Mouse (Mus musculus) gastrocnemius, postnatal 36 days (tissue): ENCODE data around the gene Gm10409. TPM values are rescaled to one million over a fixed set of nuclear protein-coding genes. Genes with fewer than 3 reads are reported as not detected.
"Not testable (repeated sequence)": the region's sequence is repeated elsewhere in the genome, so short reads cannot be mapped to it uniquely, and the experiment has no call there.

Source experiments
- DNase-seq, 2 experiments: peaks; one replicate each; pipeline ENCODE4 v3.0.0; 2022
- intact Hi-C: fragments of 180-260 bp; cut with DNase I; formaldehyde crosslinking; loops from one replicate; pipeline ENCODE4 v1.15.1; 2025
- long read RNA-seq, 2 experiments: library from polyadenylated mRNA; stranded (forward); transcript quantifications; one replicate each; pipeline ENCODE4 v2.0.0; 2021
- total RNA-seq, 2 experiments: library from RNA; stranded (reverse); gene quantifications; 2 replicates each; pipeline ENCODE4 v1.2.3; 2021

The Gm10409 gene
- under 1 TPM; 0.17 to 0.18 TPM for total RNA-seq
- long read RNA-seq, experiment 1: 0 reads
- long read RNA-seq, experiment 2: 0 reads

GRCm38 (mm10) chr14:3412314-3412713 lies at the start of gene Gm10409:
Gene Gm10409, plus strand, starts transcription at chr14:3412614.
- DNase-seq, intact Hi-C loops: not testable (repeated sequence)

DNA sequence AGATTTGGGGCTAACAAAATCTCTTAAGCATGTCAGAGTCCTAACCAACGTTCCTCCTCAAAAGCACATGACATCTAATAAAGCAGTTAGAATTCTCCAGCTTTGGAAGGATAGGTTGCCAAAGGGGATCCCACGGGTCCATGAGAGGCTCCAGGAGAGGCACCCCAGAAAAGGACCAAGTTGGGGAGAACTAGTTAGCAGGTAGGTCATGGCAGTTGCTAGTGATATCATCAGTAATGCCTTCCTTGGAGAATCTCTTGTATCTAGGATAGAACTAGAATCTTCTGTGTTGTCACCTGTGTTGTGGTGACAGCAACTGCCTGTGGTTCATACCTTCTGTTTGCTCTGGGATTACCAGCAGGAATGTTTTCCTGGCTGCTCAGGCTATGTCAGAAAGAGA lies 17.6 kb upstream of the Gm10409 start, which contains the start of gene Gm10413:
Gene Gm10413, plus strand, starts transcription at position 301 of the 400 bp plus-strand sequence.
- intact Hi-C loops, DNase-seq: not testable (repeated sequence)

GRCm38 (mm10) chr14:3427803-3428202 lies 15.4 kb downstream of the Gm10409 start, which contains the start of gene Gm3005:
Gene Gm3005, plus strand, starts transcription at chr14:3428103.
- DNase-seq, intact Hi-C loops: not testable (repeated sequence)

- DNase-seq, intact Hi-C loops: not testable (repeated sequence)
Measured at GRCm38 (mm10) chr14:3449079-3449478, 36.7 kb downstream of the Gm10409 start, which contains the start of gene Gm10408. Gene Gm10408, plus strand, starts transcription at chr14:3449379.

Other genes starting within 250 kb of the Gm10409 start
- gene Gm5795, start 224.4 kb upstream of the Gm10409 start, total RNA-seq: not detected
- gene D830030K20Rik, start 204.1 kb upstream of the Gm10409 start, total RNA-seq: under 1 TPM; 0.64 to 0.74 TPM
- under 1 TPM in 1 of 2 experiments, not detected in 1; 0.33 TPM for gene Gm2956, start 80.0 kb upstream of the Gm10409 start, total RNA-seq
- gene Gm10413, start 17.5 kb upstream of the Gm10409 start, total RNA-seq: not detected
- gene Gm3005, start 15.5 kb downstream of the Gm10409 start, total RNA-seq: not detected
- gene Gm10408, start 36.8 kb downstream of the Gm10409 start, total RNA-seq: not detected
- gene Gm3012, start 221.9 kb downstream of the Gm10409 start, total RNA-seq: not detected
- gene Gm3020, start 239.4 kb downstream of the Gm10409 start, total RNA-seq: under 1 TPM; 0.17 to 0.18 TPM